Mouse (Mus musculus): ENCODE measurements around the gene Sfxn5. TPM values are rescaled to one million over a fixed set of nuclear protein-coding genes. Genes with fewer than 3 reads are reported as not detected.

Gene Sfxn5
- polyA plus RNA-seq, 1 experiment from 2014 or later = 3.3 TPM

DNA sequence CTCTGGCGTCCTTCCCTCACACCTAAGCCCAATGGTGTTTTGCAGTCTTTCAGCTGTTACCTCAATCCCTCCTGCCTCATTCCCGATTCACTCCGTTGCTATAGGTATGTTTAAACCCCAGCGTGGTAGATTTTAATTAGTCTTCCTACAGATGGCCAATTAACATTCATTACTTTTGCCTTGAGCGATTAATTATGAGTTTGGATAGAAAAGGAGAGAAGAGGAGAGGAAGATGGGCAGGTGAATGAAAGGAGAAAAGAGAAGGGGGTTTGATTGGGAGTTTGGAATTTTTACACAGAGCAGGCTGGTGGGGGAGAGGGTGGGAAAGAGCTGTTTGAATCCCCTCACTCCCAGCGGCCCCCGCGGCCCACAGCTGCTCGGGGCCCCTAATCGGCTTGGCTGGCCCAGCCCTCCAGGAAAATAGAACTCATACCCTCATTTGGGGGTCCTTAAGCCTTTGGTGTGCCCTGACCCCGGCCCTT is 167.7 kb downstream of the Sfxn5 start:
- H3K4me3 ChIP-seq (ENCODE audit: low read depth, low read length) = no peak overlapping the region
- ATAC-seq (no peak), DNase-seq (no peak)
- H3K27me3 ChIP-seq (ENCODE audit: insufficient read depth, low read length) = no peaks in the 10 kb centered on the region
- H3K36me3 ChIP-seq (replicated peaks; ENCODE audit: insufficient read depth, low read length) = no peaks in the 10 kb centered on the region
- no peak overlapping the region for H3K4me2 ChIP-seq (ENCODE audit: low read depth, low read length)
- H3K9me3 ChIP-seq (ENCODE audit: low read length) = no peaks in the 10 kb centered on the region
- TF ChIP-seq EP300 (IDR thresholded peaks at IDR 0.05; ENCODE audit: low read depth) = no peak
- no peak for TF ChIP-seq CTCF (IDR thresholded peaks at IDR 0.05; ENCODE audit: low read depth)
- no peak overlapping the region for H3K9ac ChIP-seq (replicated peaks)
- no peak overlapping the region for H3K27ac ChIP-seq (ENCODE audit: low read depth)
- no peaks in the 10 kb centered on the region for H3K4me1 ChIP-seq (ENCODE audit: insufficient read depth)
- WGBS (ENCODE audit: insufficient replicate concordance) = 61% methylated on average over 11 of the region's 11 CpGs

Small RNA genes within 50 kb of the gene (microRNA-seq; reads per million reads assigned to microRNA genes)
- gene Mir705 = not detected

Other genes starting within 250 kb of the Sfxn5 start
- gene Spr, start 195.7 kb downstream of the Sfxn5 start, polyA plus RNA-seq (2015; fragmentation: Nextera tagmentation; extraction: Ambion mirVana) = 61.1 and 62.6 TPM in 2 replicates
- gene Emx1, start 146.0 kb downstream of the Sfxn5 start, polyA plus RNA-seq (2015; fragmentation: Nextera tagmentation; extraction: Ambion mirVana) = not detected in 2 replicates
- gene Rab11fip5, start 41.2 kb upstream of the Sfxn5 start, polyA plus RNA-seq (2015; fragmentation: Nextera tagmentation; extraction: Ambion mirVana) = 1.1 TPM in 2 replicates
- not detected in 2 replicates for gene Noto, start 90.5 kb upstream of the Sfxn5 start, polyA plus RNA-seq (2015; fragmentation: Nextera tagmentation; extraction: Ambion mirVana)
- 9.6 and 11.3 TPM in 2 replicates for gene Smyd5, start 98.6 kb upstream of the Sfxn5 start, polyA plus RNA-seq (2015; fragmentation: Nextera tagmentation; extraction: Ambion mirVana)
- 146 and 157 TPM in 2 replicates for gene Cct7, start 118.1 kb upstream of the Sfxn5 start, polyA plus RNA-seq (2015; fragmentation: Nextera tagmentation; extraction: Ambion mirVana)
- 16.6 and 17.2 TPM in 2 replicates for gene Pradc1, start 118.5 kb upstream of the Sfxn5 start, polyA plus RNA-seq (2015; fragmentation: Nextera tagmentation; extraction: Ambion mirVana)
- not detected in 2 replicates for gene Fbxo41, start 169.6 kb upstream of the Sfxn5 start, polyA plus RNA-seq (2015; fragmentation: Nextera tagmentation; extraction: Ambion mirVana)
- gene Egr4, start 180.2 kb upstream of the Sfxn5 start, polyA plus RNA-seq (2015; fragmentation: Nextera tagmentation; extraction: Ambion mirVana) = not detected in 2 replicates